Mouse (Mus musculus): ENCODE results near the gene Bcl2l12. TPM values are rescaled to one million over a fixed set of nuclear protein-coding genes. Genes with fewer than 3 reads are reported as not detected.

Gene Bcl2l12
- total RNA-seq, 2 experiments from 2014 or later, result 23.8 to 28.5 TPM

DNA sequence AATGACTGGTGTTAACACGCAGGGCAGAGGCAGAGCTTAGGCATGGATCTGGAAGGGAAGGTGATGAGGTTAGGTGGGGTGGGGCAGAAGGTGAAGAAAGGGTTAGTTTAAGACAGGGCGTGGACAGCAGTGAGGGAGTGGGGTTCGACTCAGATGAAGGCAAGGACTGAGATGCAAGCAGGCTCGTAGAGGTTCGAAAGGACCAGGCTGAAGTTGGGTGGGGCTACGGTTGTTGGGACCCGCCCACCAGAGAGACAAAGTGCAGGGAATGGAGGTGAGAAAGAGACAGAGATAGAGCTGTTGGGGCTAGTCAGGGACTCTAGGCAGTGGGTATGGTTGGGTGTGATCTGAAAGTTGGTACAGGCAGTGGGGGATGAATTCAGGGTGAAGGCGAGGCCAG lies 36.2 kb downstream of the Bcl2l12 start:
- DNase-seq (ENCODE audit: low spot score in 2 of 2), result no peak

DNA sequence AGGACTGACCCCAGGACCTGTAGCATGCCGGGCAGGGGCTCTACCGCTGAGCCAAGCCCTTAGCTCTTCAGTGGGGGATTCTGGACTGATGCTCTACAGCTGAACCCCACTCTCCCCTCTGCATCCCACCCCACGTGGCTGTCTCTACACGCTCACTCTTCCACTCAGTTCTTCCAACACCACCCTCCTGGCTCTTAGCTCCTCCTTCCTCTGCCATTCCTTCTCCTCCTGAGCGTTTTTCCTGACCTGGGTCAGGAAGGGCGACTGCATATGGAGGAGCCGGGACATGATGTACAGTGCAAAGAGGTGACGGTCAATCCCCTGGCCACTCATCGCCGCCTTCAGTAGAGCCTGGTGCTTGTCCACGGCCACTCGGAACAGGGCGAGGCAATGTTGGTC lies 38.0 kb downstream of the Bcl2l12 start:
- DNase-seq (ENCODE audit: low spot score in 2 of 2), result no peak

DNA sequence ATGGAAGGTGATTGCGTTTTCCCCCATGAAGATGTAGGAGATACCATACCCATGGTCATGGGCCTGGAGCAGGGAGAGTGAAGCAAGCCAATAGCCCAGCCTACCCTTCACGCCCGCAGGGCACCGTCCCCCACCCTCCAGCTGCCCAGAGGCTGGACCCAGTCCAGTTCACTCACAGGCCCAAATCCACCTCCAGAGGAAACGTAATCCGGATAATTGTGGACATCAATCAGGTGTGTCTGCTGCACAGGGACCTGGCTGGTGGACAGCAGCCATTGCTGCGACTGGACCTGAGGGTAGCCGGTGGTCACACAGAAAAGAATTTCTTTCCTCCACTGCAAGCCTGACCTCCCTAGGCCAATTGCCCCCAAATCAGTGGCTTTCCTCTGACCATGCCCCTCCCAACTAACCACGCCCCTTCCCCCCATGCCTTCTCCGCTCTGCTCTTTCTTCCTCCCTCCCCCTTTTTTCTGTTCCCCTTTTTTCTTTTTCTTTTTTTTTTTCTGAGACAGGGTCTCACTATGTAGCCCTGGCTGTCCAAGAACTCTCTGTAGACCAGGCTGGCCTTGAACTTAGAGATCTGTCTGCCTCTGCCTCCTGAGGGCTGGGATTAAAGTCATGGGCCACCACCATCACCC lies 38.5 kb downstream of the Bcl2l12 start:
- DNase-seq (ENCODE audit: low spot score in 2 of 2), result no peak

DNA sequence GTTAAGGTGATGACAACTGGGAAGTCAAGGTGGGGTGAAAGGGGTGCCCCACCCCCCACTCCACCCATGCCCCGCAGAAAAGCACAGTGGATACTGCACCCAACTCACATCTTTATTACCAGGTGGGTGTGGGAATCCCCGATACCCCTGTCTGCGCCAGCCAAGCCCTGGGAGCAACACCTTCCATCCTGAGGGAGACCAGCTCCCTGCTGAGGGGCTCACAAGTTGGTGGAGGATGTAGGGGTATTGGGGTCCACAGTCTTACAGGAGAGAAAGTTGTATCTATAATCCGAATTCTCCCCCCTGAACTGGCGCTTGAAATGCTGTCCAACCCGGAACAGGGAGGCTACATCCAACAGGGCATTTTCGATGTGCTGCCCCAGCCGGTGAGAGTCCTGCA lies 39.2 kb downstream of the Bcl2l12 start:
- no peak for DNase-seq (ENCODE audit: low spot score in 2 of 2)

DNA sequence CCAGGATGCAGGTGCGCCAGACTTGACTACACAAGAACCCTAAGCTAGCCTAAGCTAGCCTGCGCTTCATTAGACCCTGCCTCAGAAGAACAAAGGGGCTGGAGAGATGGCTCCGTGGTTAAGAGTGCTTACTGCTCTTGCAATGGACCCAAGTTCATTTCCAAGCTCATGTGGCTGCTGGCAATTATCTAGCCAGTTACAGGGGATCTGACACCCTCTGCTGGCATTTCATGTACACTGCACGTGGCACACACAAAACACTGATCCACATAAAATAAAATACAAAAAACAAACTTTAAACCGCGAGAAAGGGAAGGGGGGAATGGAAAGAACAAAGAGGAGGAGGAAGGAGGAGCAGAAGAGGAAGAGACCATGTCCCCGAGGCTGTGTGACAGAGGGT lies 40.3 kb downstream of the Bcl2l12 start:
- no peak for DNase-seq (ENCODE audit: low spot score in 2 of 2)

DNA sequence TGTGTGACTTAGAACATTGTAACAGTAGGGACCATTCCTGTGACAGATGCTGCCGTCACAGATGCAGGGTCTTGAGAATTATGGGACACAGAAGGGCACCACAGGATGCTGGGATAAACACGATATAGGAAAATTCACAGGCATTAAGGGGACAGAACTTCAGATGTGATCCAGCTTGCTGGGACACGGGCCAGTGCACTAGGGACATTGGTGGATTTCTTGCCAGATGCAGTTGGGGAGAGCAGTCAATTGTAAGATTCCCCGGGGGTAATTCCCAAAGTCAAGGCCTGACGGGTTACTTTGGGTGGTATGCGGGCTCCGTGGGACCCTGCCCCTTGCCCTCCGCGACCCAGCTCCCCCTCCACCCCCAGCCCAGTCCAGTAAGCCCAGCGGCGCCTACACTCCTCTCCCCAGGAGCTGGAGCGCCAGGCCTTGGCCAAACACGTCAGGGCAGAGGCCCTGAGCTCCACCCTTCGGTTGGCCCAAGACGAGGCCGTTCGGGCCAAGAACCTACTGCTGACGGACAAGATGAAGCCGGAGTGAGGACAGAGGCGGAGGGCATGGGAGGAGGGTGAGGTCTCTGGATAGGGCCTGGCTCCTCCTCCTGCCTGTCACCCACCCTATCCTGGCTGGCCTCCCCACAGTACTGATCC lies 41.2 kb downstream of the Bcl2l12 start:
- DNase-seq (ENCODE audit: low spot score in 2 of 2), result no peak

DNA sequence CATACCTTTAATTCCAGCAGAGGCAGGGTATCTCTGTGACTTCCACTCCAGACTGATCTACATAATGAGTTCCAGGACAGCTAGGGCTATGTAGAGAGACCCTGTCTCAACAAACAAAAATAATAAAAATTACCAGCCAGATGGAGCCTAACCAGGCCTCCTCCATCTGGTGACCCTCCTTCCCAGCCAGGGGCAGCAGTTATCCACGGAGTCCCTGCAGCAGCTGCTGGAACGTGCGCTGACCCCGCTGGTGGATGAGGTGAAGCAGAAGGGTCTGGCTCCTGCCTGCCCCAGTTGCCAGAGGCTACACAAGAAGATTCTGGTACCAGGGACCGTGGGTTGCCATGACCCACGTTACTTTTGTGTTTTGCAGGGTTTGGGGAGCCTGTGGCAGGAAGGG lies 42.2 kb downstream of the Bcl2l12 start:
- DNase-seq (ENCODE audit: low spot score in 2 of 2), result no peak

DNA sequence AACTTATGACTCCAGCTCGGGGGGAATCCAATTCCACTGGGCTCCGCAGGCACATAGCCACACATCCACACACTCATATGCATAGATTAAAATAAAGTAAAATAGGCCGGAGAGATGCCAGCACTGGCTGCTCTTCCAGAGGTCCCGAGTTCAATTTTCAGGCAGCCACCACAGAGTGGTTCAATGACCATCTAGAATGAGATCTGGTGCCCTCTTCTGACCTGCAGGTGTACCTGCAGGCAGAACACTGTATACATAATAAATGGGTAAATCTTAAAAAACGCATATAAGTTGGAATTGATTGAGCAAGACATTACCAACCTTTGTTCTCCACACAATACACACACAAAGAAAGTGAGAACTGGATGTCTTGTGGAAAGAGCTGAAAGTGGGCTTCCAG lies 42.9 kb downstream of the Bcl2l12 start:
- DNase-seq (ENCODE audit: low spot score in 2 of 2), result no peak

DNA sequence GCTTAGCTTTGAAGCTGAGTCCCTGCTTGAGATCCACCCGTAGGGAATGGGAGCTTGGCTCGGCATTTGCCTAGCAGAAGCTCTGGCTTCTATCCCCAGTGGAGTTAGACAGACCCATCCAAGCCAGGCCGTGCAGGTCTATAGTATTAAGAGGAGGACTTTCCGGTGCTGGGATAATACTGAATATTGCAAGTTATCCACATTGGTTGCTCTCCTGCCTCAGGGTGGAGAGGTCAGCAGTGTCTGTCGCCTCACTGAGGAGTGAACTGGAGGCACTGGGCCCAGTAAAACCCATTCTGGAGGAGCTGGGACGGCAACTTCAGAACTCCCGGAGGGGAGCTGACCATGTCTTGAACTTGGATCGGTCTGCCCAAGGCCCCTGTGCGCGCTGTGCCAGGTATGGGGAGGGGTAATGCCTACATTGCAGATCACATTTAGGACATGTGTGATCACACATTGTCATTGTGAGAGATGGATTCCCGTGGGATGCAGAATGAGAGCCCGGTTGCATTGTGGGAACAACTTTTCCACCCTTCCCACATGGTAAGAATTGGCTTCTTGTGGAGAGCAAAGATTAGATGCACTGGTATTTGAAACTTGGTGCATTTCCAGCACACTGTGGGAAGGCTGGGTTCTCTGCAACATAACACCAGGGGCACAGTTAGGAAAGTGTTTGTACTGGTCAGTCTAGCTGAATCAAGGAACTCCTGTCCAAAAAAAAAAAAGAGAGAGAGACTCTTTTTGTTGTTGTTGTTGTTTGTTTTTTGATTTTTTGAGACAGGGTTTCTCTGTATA lies 44.2 kb downstream of the Bcl2l12 start:
- no peak for DNase-seq (ENCODE audit: low spot score in 2 of 2)

DNA sequence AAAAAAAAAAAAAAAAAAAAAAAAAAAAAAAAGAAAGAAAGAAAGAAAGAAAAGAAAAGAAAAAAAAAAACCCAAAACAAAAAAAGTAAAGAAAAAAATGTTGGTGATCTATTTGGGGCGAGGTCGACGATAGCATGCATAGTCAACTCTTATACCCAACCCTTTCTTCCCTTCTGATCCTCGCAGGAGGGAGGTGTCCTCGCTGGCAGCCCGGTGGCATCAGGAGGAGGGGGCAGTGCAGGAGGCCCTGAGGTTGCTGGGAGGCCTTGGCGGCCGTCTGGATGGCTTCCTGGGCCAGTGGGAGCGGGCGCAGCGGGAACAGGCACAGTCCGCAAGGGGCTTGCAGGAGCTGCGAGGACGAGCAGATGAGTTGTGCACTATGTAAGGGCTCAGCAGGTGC lies 45.0 kb downstream of the Bcl2l12 start:
- no peak for DNase-seq (ENCODE audit: low spot score in 2 of 2)

DNA sequence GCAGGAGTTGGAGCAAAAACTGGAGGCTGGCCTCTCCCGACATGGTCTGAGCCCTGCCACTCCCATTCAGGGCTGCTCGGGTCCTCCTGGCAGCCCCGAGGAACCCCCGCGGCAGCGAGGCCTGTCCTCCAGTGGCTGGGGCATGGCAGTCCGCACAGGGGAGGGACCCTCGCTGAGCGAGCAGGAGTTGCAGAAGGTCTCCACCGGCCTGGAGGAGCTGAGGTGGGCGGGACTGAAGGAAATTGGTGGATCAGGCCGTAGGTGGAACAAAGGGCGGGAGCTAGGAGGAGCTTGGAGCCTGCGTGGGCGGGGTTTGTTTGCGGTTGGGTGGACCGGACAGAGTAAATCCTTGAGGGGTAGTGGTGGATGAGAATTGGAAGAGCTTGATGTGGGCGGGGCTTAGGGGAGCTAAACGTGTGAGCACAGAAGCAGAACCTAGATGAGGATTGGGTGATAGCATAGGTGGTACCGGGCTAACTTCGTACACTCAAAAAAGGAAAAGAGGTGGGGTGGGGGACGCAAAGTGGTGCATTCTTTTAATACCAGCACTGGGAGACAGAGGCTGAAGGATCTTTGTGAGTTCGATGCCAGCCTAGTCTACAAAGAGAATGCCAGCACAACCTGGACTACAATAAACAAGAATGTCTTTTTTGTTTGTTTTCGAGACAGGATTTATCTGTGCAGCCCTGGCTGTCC lies 45.8 kb downstream of the Bcl2l12 start:
- peak; percentile 65 to 81 for DNase-seq (ENCODE audit: low spot score in 2 of 2)

DNA sequence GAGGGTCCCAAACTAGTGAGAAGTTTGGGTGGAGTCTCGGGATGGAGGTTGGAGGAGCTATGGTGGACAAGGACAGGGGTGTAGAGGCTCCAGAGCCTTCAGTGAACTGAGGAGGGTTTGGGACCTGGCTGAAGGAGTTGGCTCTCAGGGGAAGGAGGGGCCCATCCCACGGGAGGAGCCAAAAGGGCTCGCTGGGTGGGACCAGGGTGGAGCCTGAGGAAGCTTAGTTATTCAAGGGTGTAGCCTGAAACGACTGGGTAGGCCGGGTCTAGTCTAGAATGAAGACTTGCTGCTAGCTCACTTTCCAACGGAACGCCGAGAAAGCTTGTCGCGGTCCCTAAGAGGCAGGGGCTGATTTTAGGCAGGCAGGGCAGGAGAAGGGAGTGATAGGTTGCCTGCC lies 46.6 kb downstream of the Bcl2l12 start:
- DNase-seq (ENCODE audit: low spot score in 2 of 2), result peak in 1 of 2 experiments; percentile 44

DNA sequence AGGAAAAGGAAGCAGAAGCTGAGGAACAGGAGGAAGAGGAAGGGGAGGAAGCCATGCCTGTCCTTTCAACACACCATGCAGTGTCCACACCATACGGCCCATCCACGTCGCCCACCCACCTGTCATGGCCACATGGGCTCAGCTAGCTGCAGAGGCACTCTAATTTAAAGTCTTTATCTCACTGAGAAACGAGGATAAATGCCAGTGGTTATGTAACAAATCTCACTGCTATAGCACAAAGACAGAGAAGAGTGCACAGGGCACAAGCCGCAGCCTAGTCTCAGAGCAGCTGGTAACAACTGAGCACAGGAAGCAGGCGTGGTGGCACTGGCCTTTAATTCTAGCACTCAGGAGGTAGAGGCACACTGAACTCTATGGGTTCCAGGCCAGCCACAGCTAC lies 48.6 kb downstream of the Bcl2l12 start:
- DNase-seq (ENCODE audit: low spot score in 2 of 2), result no peak

DNA sequence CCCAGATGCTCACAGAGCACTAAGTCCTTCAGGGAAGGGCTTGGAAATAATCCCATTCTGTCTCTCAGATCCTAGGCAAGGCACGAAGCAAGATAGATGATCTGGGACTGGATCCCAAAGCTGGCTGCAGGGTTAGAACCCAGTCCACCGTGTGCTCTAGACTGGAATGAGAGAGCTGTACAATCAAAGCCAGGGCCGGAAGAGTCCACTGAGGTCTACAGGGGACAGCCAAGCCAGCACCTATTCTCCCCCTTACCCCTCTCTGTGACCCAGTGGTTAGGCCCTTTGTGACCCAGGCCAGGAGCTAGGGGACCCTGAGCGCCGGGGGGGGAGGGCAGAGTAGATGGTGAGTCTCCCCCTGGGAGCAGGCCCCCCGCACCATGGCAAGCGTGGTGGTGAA lies 55.6 kb downstream of the Bcl2l12 start, which contains the start of gene Tsks:
Gene Tsks, plus strand, starts transcription at position 301 of the 400 bp plus-strand sequence.
- no peak for DNase-seq (ENCODE audit: low spot score in 2 of 2)

Small RNA genes lying within 50 kb of the gene (microRNA-seq; reads per million reads assigned to microRNA genes)
- 1.6 reads per million for gene Mir7054

Other genes with a start within 250 kb of the Bcl2l12 start
- 1 to 10 TPM; 1.1 to 1.3 TPM for gene Zfp473, start 247.7 kb downstream of the Bcl2l12 start, total RNA-seq (2021)
- 10 to 100 TPM; 60.1 to 65.5 TPM for gene Nup62, start 182.6 kb downstream of the Bcl2l12 start, total RNA-seq (2021)
- gene Il4i1, start 182.3 kb downstream of the Bcl2l12 start, total RNA-seq (2021), result 1 to 10 TPM; 1.1 to 1.8 TPM
- 100 to 1,000 TPM in 1 of 2 experiments, 10 to 100 TPM in 1; 59.8 to 104 TPM for gene Atf5, start 182.1 kb downstream of the Bcl2l12 start, total RNA-seq (2021)
- gene Akt1s1, start 149.7 kb downstream of the Bcl2l12 start, total RNA-seq (2021), result 100 to 1,000 TPM; 119 to 134 TPM
- 10 to 100 TPM; 87.9 to 92.0 TPM for gene Tbc1d17, start 149.6 kb downstream of the Bcl2l12 start, total RNA-seq (2021)
- gene Pnkp, start 141.6 kb downstream of the Bcl2l12 start, total RNA-seq (2021), result 10 to 100 TPM; 50.8 to 54.6 TPM
- gene Ptov1, start 128.9 kb downstream of the Bcl2l12 start, total RNA-seq (2021), result 100 to 1,000 TPM; 385 to 394 TPM
- gene Med25, start 106.0 kb downstream of the Bcl2l12 start, total RNA-seq (2021), result 100 to 1,000 TPM; 117 to 121 TPM
- 10 to 100 TPM; 24.6 to 26.7 TPM for gene Fuz, start 102.6 kb downstream of the Bcl2l12 start, total RNA-seq (2021)
- gene Ap2a1, start 69.2 kb downstream of the Bcl2l12 start, total RNA-seq (2021), result 100 to 1,000 TPM in 1 of 2 experiments, 10 to 100 TPM in 1; 99.9 to 107 TPM
- gene Tsks, start 55.5 kb downstream of the Bcl2l12 start, total RNA-seq (2021), result under 1 TPM in 1 of 2 experiments, not detected in 1; 0.39 TPM
- 10 to 100 TPM; 28.0 to 31.1 TPM for gene Cpt1c, start 23.9 kb downstream of the Bcl2l12 start, total RNA-seq (2021)
- gene Prmt1, start 12.1 kb downstream of the Bcl2l12 start, total RNA-seq (2021), result 100 to 1,000 TPM; 380 to 390 TPM
- 100 to 1,000 TPM; 106 to 111 TPM for gene Irf3, start 1.1 kb downstream of the Bcl2l12 start, total RNA-seq (2021)
- 100 to 1,000 TPM; 114 TPM for gene Scaf1, start 17.7 kb upstream of the Bcl2l12 start, total RNA-seq (2021)
- 10 to 100 TPM; 58.9 to 59.7 TPM for gene Rras, start 19.2 kb upstream of the Bcl2l12 start, total RNA-seq (2021)
- gene Prr12, start 54.2 kb upstream of the Bcl2l12 start, total RNA-seq (2021), result 10 to 100 TPM; 76.4 to 85.1 TPM
- 10 to 100 TPM; 61.1 to 71.2 TPM for gene Nosip, start 63.7 kb upstream of the Bcl2l12 start, total RNA-seq (2021)
- gene Prrg2, start 64.0 kb upstream of the Bcl2l12 start, total RNA-seq (2021), result 10 to 100 TPM; 17.9 to 18.6 TPM
- gene Rcn3, start 93.5 kb upstream of the Bcl2l12 start, total RNA-seq (2021), result 10 to 100 TPM; 77.0 to 81.8 TPM
- gene Fcgrt, start 105.1 kb upstream of the Bcl2l12 start, total RNA-seq (2021), result 100 to 1,000 TPM in 1 of 2 experiments, 10 to 100 TPM in 1; 98.0 to 104 TPM
- 1,000 to 10,000 TPM; 1,454 to 1,477 TPM for gene Rps11, start 125.7 kb upstream of the Bcl2l12 start, total RNA-seq (2021)
- gene Rpl13a, start 130.0 kb upstream of the Bcl2l12 start, total RNA-seq (2021), result 1,000 to 10,000 TPM; 2,237 to 2,371 TPM
- not detected for gene Gm45713, start 137.5 kb upstream of the Bcl2l12 start, total RNA-seq (2021)
- 10 to 100 TPM; 18.8 to 23.1 TPM for gene Flt3l, start 137.7 kb upstream of the Bcl2l12 start, total RNA-seq (2021)
- 10 to 100 TPM; 60.7 to 65.2 TPM for gene Pih1d1, start 155.6 kb upstream of the Bcl2l12 start, total RNA-seq (2021)
- 10 to 100 TPM; 76.4 to 90.1 TPM for gene Aldh16a1, start 155.9 kb upstream of the Bcl2l12 start, total RNA-seq (2021)
- 1 to 10 TPM in 1 of 2 experiments, under 1 TPM in 1; 0.31 to 1.9 TPM for gene Slc17a7, start 165.2 kb upstream of the Bcl2l12 start, total RNA-seq (2021)
- gene Gfy, start 180.9 kb upstream of the Bcl2l12 start, total RNA-seq (2021), result not detected
- not detected for gene Pth2, start 182.3 kb upstream of the Bcl2l12 start, total RNA-seq (2021)
- gene Ccdc155, start 206.2 kb upstream of the Bcl2l12 start, total RNA-seq (2021), result under 1 TPM; 0.31 to 0.84 TPM
- gene Dkkl1, start 213.4 kb upstream of the Bcl2l12 start, total RNA-seq (2021), result under 1 TPM in 1 of 2 experiments, not detected in 1; 0.78 TPM
- gene Tead2, start 217.0 kb upstream of the Bcl2l12 start, total RNA-seq (2021), result 10 to 100 TPM; 45.1 to 67.8 TPM
- gene Cd37, start 240.4 kb upstream of the Bcl2l12 start, total RNA-seq (2021), result 1 to 10 TPM; 4.1 to 6.2 TPM
- gene Slc6a16, start 242.4 kb upstream of the Bcl2l12 start, total RNA-seq (2021), result under 1 TPM in 1 of 2 experiments, not detected in 1; 0.28 TPM